Mouse (Mus musculus) MN1 (cell line): ENCODE measurements around the gene Asah2.

Experiments used
- DNase-seq: peaks from one replicate; pipeline ENCODE4 v3.0.0-alpha.2; 2016; ENCODE audit warnings: low spot score

The Asah2 gene

GRCm38 (mm10) chr19:31971998-31972397 is 136.0 kb downstream of the Asah2 start:
- DNase-seq: peak; percentile 88

DNA sequence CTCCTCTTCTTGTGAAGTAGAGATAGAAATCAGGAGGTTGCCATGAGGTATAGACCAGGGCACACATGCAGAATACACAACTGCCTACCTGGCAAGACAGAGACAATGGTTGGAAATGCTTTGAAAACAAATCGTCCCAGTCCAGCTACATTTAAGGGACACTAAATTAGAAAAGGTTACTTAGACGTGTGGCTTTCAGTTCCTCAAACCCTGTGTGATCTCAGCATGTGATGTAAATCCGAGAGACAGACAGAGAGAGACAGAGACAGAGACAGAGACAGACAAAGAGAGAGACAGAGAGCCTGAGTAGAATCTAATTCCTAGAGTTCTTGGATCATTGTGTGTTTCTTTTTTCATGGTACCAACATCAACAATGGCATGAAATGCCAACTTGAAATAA is 136.6 kb downstream of the Asah2 start:
- DNase-seq: no peak

DNA sequence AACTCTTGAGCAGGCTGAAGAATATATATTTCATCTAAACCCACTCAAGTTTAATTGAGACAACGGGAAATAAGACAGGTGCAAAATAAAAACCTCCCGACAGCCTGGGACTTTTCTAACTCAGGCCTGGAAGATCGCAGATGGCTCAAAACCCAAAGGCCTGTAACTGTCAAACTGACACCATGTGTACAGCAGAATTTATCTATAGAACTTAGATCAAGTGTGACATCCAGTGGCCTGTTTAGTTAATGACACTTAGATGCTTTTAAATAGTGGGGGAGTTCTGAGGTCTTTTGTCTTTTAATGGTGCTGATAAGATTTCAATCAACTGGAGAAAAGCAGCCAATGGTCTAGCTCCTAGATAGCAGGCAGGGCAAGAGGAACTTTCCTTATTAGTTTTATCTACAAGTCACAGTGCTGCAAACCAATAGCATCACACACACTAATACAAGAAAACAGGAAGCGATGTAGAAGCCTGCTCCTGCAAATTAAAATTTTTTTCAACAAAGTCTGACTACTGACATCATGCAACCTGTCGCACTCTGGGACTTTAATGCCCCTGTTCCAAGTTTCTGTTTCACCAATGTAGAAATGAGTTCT is 140.0 kb downstream of the Asah2 start:
- DNase-seq: peak; percentile 68

- DNase-seq: no peak
Measured at GRCm38 (mm10) chr19:31963147-31963546, 144.9 kb downstream of the Asah2 start.

- DNase-seq: no peak
Measured at GRCm38 (mm10) chr19:31960434-31960833, 147.6 kb downstream of the Asah2 start.

DNA sequence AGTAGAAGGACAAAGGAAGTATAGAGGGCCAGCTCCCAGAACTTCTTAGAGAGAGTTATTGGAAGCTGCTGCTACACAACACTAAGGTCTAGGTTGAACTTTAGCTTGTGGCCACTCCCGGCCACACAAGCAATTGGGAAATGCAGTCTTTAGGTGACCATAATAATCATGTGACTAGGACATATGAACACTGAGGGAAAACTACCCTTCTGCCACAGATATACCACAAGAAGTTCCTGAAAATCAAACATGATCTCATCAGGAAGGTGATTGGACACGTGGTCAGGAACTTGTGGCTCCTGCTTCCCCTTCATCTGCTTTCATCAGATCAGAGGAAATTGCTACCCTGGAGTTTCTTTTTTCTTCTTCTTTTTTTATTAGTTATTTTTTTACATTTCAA is 151.7 kb downstream of the Asah2 start:
- no peak for DNase-seq

GRCm38 (mm10) chr19:31954696-31955095 is 153.3 kb downstream of the Asah2 start:
- DNase-seq: no peak

GRCm38 (mm10) chr19:31954267-31954666 is 153.7 kb downstream of the Asah2 start:
- no peak for DNase-seq

DNA sequence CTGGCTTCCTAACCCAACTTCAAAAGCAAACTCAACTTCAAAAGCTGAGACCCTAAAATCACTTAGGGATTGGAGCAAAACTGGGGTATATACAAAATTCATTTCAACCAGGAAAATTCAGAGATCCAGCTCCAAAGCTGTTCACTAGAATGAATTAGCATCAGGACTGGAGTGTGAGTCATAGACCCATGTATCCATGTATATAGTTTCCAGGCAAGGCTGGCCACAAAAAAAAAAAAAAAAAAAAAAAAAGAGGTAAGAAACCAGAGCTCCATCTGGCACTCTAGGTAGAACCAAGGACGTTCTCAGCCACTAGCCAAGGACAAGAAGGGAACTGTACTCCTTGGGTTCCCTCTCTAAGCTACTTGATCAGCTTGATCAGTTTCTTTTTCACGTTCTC is 154.2 kb downstream of the Asah2 start:
- DNase-seq: no peak

DNA sequence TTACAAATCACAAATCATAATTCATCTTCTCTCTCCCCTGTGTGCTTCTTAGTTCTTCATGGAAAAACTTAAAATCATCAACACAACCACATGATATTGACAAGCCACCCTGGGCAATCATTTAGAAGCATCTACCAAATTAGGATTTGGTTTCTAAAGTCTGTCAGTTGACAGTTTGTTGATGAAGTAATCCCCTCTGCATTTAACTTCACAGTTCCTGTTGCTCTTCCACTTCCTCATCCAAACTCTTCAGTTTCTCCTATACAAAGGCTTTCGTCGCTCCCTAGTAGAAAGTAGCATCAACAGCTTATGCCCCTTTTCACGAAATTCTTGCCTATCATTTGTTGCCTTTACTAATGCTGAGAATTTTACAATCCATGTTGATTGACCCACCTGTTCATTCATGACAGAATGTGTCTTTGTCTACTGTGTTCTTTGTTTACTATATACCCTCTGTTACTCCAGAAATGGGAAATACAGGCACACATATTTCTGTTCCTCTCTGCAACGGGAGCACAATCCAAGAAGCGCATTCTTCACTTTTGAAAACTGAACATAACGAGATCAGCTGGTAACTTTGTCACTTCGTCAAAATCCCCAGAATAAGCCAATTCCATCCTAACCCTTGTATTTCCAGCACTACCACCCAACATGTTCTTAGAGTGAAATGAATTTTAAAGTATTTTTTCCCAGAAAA is 157.1 kb downstream of the Asah2 start:
- DNase-seq: no peak
